Mouse (Mus musculus): ENCODE results near the gene Cers6.

DNA sequence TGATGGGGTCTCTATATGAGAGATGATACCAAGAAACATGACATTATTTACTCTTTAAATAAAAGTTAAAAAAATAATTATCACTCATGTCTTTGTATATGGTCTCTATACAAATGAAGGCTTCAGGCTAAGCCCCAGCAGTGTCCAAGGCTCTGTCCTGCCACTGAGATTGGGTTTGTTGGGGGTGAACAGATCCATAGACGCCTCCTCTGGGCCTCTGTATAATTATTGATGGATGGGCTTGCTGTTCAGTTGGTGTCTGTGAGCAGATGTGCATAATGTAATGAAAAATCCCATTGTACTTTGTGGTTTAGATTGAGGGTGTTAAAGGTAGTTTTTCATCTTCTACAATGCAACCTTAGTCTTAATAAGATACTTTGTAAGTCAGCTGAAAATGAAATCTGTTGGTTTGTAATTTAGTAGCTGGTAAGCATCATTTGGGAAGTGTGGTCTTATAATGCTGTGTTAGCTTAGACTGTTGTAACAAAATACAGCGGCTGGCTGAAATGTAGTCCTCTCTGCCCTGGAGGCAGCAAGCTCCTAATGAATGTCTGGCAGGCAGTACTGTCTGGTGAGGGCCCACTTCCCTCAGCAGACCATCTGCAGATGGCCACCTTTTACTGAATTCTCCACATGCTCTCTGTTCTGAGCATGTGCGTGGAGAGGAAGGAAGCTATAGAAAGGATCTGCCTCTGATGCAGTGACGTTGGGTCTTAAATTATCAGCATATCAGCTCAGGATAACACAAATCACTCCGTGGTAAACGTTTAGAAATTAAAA, 181.3 kb downstream of the Cers6 start:
- no peak for TF ChIP-seq CTCF (IDR thresholded peaks at IDR 0.05; ENCODE audit: control insufficient read depth, insufficient read depth, insufficient replicate concordance, low read depth, low read length)
- no peak for TF ChIP-seq POLR2A (IDR thresholded peaks at IDR 0.05; ENCODE audit: control insufficient read depth, low read depth, low read length)
